Mouse (Mus musculus) midbrain, postnatal 0 days (tissue): ENCODE measurements at regions not wholly inside any gene's neighbourhood (a gene's known extent, or its start where the extent isn't known, plus 50 kb on each side); places are given as distances from the start of the nearest gene placed in this dataset.
A peak's percentile ranks its signal among the peaks of the same experiment; 100 is the strongest.
"Not testable (repeated sequence)": the region's sequence is repeated elsewhere in the genome, so short reads cannot be mapped to it uniquely, and the experiment has no call there.

Source experiments
- ATAC-seq: fragments of 200-750 bp; cut with Nextera tagmentation; 2 replicates; pipeline ENCODE4 v1.8.0; 2017; ENCODE audit warnings: moderate number of reproducible peaks, mild to moderate bottlenecking, moderate TSS enrichment, moderate library complexity; ENCODE audit not compliant: low FRiP score
- DNase-seq: peaks from one replicate; pipeline ENCODE4 v3.0.0-alpha.2; 2015; ENCODE audit warnings: low spot score
- H3K27ac ChIP-seq: fragments of 300-500 bp; sonication (generic); 2 replicates; pipeline ENCODE4 v1.5.1; 2014; ENCODE audit warnings: low read depth, mild to moderate bottlenecking, low read length, mixed read lengths
- H3K27me3 ChIP-seq: fragments of 300-500 bp; sonication (generic); 2 replicates; pipeline ENCODE4 v1.6.1; 2014; ENCODE audit warnings: low read length, control low read depth, mixed read lengths; ENCODE audit not compliant: insufficient read depth
- H3K36me3 ChIP-seq: fragments of 300-500 bp; sonication (generic); 2 replicates; pipeline ENCODE4 v1.6.1; 2014; ENCODE audit warnings: low read length, control low read depth, mixed read lengths; ENCODE audit not compliant: insufficient read depth
- H3K4me1 ChIP-seq: fragments of 300-500 bp; sonication (generic); 2 replicates; pipeline ENCODE4 v1.6.1; 2014; ENCODE audit warnings: mild to moderate bottlenecking, control low read depth, antibody characterized with exemption, low read length, mixed read lengths; ENCODE audit not compliant: insufficient read depth
- H3K4me2 ChIP-seq: fragments of 300-500 bp; sonication (generic); 2 replicates; pipeline ENCODE4 v1.6.1; 2014; ENCODE audit warnings: low read depth, mild to moderate bottlenecking, low read length, mixed read lengths; ENCODE audit not compliant: poor library complexity, severe bottlenecking
- H3K4me3 ChIP-seq: fragments of 300-500 bp; sonication (generic); 2 replicates; pipeline ENCODE4 v1.5.1; 2014; ENCODE audit warnings: low read depth, mild to moderate bottlenecking, low read length, moderate library complexity
- H3K9ac ChIP-seq: fragments of 300-500 bp; sonication (generic); replicated peaks from 2 replicates; pipeline ENCODE4 v1.6.1; 2014; ENCODE audit warnings: mild to moderate bottlenecking, low read length, moderate library complexity, mixed read lengths; ENCODE audit not compliant: poor library complexity, severe bottlenecking
- H3K9me3 ChIP-seq: fragments of 300-500 bp; sonication (generic); 2 replicates; pipeline ENCODE4 v1.6.1; 2016; ENCODE audit warnings: low read length, control low read depth
- CTCF ChIP-seq: IDR thresholded peaks from 2 replicates; pipeline ENCODE4 v1.5.1; 2016; ENCODE audit warnings: antibody characterized with exemption, mild to moderate bottlenecking
- WGBS: fragments of 180-500 bp; shearing (Covaris S2); extraction: QIAGEN DNeasy Blood & Tissue Kit; methylation state at CpG from one replicate; pipeline ENCODE4 v1.1.7; 2014; 5-methylcytosine and 5-hydroxymethylcytosine counted together

- 98% methylated on average over 1 of the region's 1 CpGs for WGBS
- TF ChIP-seq CTCF: no peak
Observed at GRCm38 (mm10) chr8:102024472-102024871, 761.0 kb downstream of the Cdh11 start.

DNA sequence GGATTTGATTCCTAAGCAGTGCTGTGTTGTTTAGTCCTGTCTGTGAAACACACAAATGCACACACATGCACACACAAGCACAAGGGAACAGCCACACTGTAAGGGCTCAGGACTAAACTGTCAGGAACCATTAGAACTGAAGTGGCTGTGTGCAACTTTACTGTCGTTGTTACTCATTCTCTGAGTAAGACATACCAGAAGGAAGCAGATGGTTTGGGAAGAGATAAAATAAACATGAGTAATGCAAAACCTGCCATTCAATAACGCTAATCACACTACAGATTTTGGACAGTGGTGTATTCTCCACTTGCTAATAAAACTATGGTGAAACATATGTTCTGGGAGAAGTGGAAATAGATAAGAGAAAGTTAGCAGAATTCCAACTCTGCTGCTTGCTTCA is 767.7 kb downstream of the Cdh11 start:
- TF ChIP-seq CTCF: no peak
- H3K4me1 ChIP-seq: no peaks in the 10 kb centered on the region
- H3K9ac ChIP-seq: no peak overlapping the region
- H3K9me3 ChIP-seq: no peaks in the 10 kb centered on the region
- DNase-seq (no peak), ATAC-seq (no peak)
- no peak overlapping the region for H3K4me2 ChIP-seq
- no peak overlapping the region for H3K27ac ChIP-seq
- H3K4me3 ChIP-seq: no peak overlapping the region
- no peaks in the 10 kb centered on the region for H3K36me3 ChIP-seq
- no peaks in the 10 kb centered on the region for H3K27me3 ChIP-seq
- 69% methylated on average over 2 of the region's 2 CpGs for WGBS

More at GRCm38 (mm10) chr8:102024472-102024871, 761.0 kb downstream of the Cdh11 start:
- no peak overlapping the region for H3K4me3 ChIP-seq
- H3K9me3 ChIP-seq: no peaks in the 10 kb centered on the region
- no peaks in the 10 kb centered on the region for H3K27me3 ChIP-seq
- H3K9ac ChIP-seq: no peak overlapping the region
- no peak overlapping the region for H3K27ac ChIP-seq
- ATAC-seq (no peak), DNase-seq (no peak)
- H3K4me1 ChIP-seq: no peaks in the 10 kb centered on the region
- H3K4me2 ChIP-seq: no peak overlapping the region
- no peaks in the 10 kb centered on the region for H3K36me3 ChIP-seq

GRCm38 (mm10) chr8:102000326-102001016 is 785.0 kb downstream of the Cdh11 start:
- Histone ChIP-seq H3K4me3 (no peak overlapping the region), H3K4me1 (no peaks in the 10 kb centered on the region), H3K9me3 (no peaks in the 10 kb centered on the region), H3K9ac (no peak overlapping the region), H3K27me3 (no peaks in the 10 kb centered on the region), H3K4me2 (no peak overlapping the region), H3K36me3 (no peaks in the 10 kb centered on the region), H3K27ac (no peak overlapping the region)
- 73% methylated on average over 4 of the region's 4 CpGs for WGBS
- ATAC-seq (no peak), DNase-seq (no peak)
- TF ChIP-seq CTCF: no peak

- not testable (repeated sequence) for H3K36me3 ChIP-seq, H3K27me3 ChIP-seq, H3K4me1 ChIP-seq, H3K4me2 ChIP-seq, ATAC-seq, H3K4me3 ChIP-seq, H3K9me3 ChIP-seq, H3K9ac ChIP-seq, H3K27ac ChIP-seq, DNase-seq
- 56% methylated on average over 2 of the region's 2 CpGs for WGBS
Observed at GRCm38 (mm10) chr8:101996761-101997160, 788.7 kb downstream of the Cdh11 start.

- Histone ChIP-seq H3K9ac (no peak overlapping the region), H3K4me1 (no peaks in the 10 kb centered on the region), H3K9me3 (no peaks in the 10 kb centered on the region), H3K4me2 (no peak overlapping the region), H3K4me3 (no peak overlapping the region), H3K27ac (no peak overlapping the region), H3K36me3 (no peaks in the 10 kb centered on the region), H3K27me3 (no peaks in the 10 kb centered on the region)
- TF ChIP-seq CTCF: no peak
- 84% methylated on average over 2 of the region's 2 CpGs for WGBS
- ATAC-seq (no peak), DNase-seq (no peak)
Observed at GRCm38 (mm10) chr8:101956832-101957231, 828.6 kb downstream of the Cdh11 start.

DNA sequence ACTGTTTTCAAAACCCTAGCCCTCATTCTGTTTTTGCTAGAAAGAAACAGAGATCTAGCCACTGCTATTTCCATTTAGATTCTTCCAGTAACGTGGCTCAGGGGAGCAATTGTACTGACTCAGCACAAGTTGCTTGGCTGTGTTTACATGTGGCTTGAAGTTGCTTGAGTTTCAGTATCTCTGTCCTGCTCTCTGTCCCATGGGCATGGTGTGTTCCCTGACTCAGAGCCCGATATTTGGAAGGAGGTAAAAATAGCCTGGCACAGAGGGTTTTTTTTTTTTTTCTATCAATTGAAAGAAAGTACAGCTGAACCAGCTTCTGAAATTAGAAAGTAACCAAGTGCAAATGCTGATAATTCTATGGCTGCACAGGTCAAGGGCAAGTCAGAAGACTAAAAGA is 834.8 kb downstream of the Cdh11 start:
- no peaks in the 10 kb centered on the region for H3K9me3 ChIP-seq

More for the DNA sequence above, 834.8 kb downstream of the Cdh11 start:
- Histone ChIP-seq H3K4me1 (no peaks in the 10 kb centered on the region), H3K27ac (no peak overlapping the region), H3K4me3 (no peak overlapping the region), H3K4me2 (no peak overlapping the region), H3K36me3 (no peaks in the 10 kb centered on the region), H3K9ac (no peak overlapping the region), H3K27me3 (no peaks in the 10 kb centered on the region)
- no peak for TF ChIP-seq CTCF
- DNase-seq: peak; percentile 11
- 61% methylated on average over 2 of the region's 2 CpGs for WGBS
- ATAC-seq: no peak
